Mouse (Mus musculus): ENCODE measurements around the gene Zbtb4. TPM values are rescaled to one million over a fixed set of nuclear protein-coding genes. Genes with fewer than 3 reads are reported as not detected.

The Zbtb4 gene
- polyA plus RNA-seq, 1 experiment from 2014 or later, result 17.8 TPM

GRCm38 (mm10) chr11:69800392-69801197, 34.9 kb downstream of the Zbtb4 start:
- H3K27ac ChIP-seq, result no peak overlapping the region

GRCm38 (mm10) chr11:69801379-69801977, 35.8 kb downstream of the Zbtb4 start, which contains the start of gene Fgf11:
Gene Fgf11, minus strand, starts transcription at chr11:69801857.
- WGBS (ENCODE audit: missing documents), result 11% methylated on average over 11 of the region's 33 CpGs
- Histone ChIP-seq H3K79me2 (ENCODE audit: inconsistent target) (no peaks in the 10 kb centered on the region), H3K4me3 (ENCODE audit: inconsistent target) (peak within 1 kb of the TSS; percentile 10; the same call in 1 of the 2 replicates), H3K27ac (no peak within 1 kb of the TSS), H3K36me3 (ENCODE audit: inconsistent target) (no peaks in the 10 kb centered on the region)

More at GRCm38 (mm10) chr11:69800392-69801197, 34.9 kb downstream of the Zbtb4 start:
- H3K4me3 ChIP-seq (ENCODE audit: inconsistent target), result peak overlapping the region; percentile 10; the same call in 1 of the 2 replicates
- WGBS (ENCODE audit: missing documents), result 3% methylated on average over 36 of the region's 36 CpGs
- no peaks in the 10 kb centered on the region for H3K79me2 ChIP-seq (ENCODE audit: inconsistent target)
- no peaks in the 10 kb centered on the region for H3K36me3 ChIP-seq (ENCODE audit: inconsistent target)

DNA sequence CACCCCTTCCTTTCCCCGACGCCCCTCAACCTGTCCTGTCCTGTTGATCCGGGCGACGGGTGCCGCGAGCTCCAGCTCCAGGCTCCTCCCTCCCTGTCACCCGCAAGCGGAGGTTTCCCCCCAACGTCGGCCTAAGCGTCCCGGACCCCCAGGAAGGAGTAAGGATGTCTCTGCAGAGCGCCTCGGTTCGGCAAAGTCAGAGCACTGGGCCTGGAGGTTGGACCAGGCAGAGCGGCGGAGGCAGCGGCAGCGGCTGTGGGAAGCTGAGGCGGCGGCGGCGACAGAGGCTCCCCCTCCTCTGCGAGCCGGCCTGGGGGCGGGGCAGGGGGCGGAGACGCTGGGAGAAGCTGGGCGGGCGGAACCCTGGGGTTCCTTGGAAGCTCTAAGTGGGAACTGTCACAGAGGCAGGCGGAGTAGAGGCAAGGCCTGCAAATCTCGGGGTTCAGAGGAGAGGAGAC, 37.0 kb downstream of the Zbtb4 start:
- Histone ChIP-seq H3K4me3 (ENCODE audit: inconsistent target) (peak overlapping the region; percentile 17; the same call in 1 of the 2 replicates), H3K27ac (no peak overlapping the region)
- 3% methylated on average over 33 of the region's 33 CpGs for WGBS (ENCODE audit: missing documents)

DNA sequence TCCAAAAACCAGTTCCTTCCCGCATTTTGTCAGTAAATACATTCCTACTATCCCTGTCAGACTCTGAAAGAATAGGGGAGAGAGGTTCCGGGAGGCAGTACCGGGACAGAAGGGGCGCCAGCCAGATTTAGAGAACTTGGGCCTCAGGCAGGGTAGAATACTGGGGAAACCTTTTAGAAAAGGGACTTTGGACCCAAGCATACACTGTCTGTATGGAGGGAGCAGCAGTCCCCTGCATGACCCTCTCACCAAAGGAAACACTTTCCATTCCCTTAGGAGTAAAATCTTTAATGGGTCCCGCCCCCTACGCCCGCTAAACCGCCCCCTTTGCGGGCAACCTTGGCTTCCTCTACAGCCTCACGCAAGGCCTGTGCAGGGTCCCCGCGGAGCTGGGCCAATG, 37.6 kb downstream of the Zbtb4 start:
- no peak overlapping the region for H3K27ac ChIP-seq
- H3K4me3 ChIP-seq (ENCODE audit: inconsistent target), result peak overlapping the region; percentile 17; the same call in 1 of the 2 replicates
- 4% methylated on average over 12 of the region's 12 CpGs for WGBS (ENCODE audit: missing documents)
- H3K36me3 ChIP-seq (ENCODE audit: inconsistent target), result no peaks in the 10 kb centered on the region
- H3K79me2 ChIP-seq (ENCODE audit: inconsistent target), result no peaks in the 10 kb centered on the region

More for the DNA sequence above, 37.0 kb downstream of the Zbtb4 start:
- no peaks in the 10 kb centered on the region for H3K79me2 ChIP-seq (ENCODE audit: inconsistent target)
- H3K36me3 ChIP-seq (ENCODE audit: inconsistent target), result no peaks in the 10 kb centered on the region

DNA sequence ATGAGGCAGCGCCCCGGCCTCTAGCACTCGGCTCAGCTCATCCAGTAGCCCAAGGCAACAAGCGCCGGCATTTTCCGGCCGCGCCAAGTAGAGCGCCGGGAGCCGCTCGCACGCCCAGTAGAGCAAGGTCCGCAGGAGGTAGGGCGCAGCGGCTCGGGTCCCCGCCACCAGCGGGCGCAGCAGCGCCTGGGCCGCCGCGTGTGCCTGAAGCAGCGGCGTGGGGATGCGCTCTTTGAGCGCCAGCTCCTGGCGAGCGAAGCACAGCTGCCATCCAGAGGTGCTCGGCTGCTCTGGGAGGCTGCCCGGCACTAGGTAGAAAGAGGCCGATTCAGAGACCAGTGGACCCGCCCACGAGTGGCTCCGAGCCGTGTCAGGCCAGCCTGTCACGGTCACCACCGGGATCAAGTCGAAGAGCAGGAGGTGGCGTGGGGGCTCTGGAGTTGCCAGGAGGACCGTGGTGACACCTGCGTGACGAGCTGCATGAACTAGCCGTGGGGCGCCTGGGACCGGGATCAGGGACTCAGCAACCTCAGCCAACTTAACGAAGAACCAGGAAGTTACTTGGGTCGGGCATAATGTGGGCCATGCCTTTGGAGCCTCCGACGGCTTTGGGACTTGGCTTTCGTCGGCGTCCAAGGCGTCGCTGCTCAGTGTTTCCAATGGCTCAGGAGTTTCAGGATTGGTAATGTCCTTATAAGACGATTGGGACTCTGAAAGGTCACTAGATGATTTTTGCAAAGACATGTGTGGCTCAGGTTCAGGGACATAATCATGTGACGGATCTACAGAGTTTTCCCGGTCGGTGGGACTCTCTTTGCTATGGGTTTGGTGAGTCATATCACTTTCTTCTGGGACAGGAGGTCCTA, 38.3 kb downstream of the Zbtb4 start:
- Histone ChIP-seq H3K27ac (no peak overlapping the region), H3K79me2 (ENCODE audit: inconsistent target) (no peaks in the 10 kb centered on the region), H3K4me3 (ENCODE audit: inconsistent target) (peak overlapping the region; percentile 17; the same call in 1 of the 2 replicates), H3K36me3 (ENCODE audit: inconsistent target) (no peaks in the 10 kb centered on the region)
- 6% methylated on average over 59 of the region's 60 CpGs for WGBS (ENCODE audit: missing documents)

- WGBS (ENCODE audit: missing documents), result 61% methylated on average over 12 of the region's 12 CpGs
- Histone ChIP-seq H3K79me2 (ENCODE audit: inconsistent target) (no peaks in the 10 kb centered on the region), H3K36me3 (ENCODE audit: inconsistent target) (no peaks in the 10 kb centered on the region), H3K4me3 (ENCODE audit: inconsistent target) (no peak overlapping the region), H3K27ac (no peak overlapping the region)
These were observed 38.9 kb downstream of the Zbtb4 start for GRCm38 (mm10) chr11:69804652-69804940.

DNA sequence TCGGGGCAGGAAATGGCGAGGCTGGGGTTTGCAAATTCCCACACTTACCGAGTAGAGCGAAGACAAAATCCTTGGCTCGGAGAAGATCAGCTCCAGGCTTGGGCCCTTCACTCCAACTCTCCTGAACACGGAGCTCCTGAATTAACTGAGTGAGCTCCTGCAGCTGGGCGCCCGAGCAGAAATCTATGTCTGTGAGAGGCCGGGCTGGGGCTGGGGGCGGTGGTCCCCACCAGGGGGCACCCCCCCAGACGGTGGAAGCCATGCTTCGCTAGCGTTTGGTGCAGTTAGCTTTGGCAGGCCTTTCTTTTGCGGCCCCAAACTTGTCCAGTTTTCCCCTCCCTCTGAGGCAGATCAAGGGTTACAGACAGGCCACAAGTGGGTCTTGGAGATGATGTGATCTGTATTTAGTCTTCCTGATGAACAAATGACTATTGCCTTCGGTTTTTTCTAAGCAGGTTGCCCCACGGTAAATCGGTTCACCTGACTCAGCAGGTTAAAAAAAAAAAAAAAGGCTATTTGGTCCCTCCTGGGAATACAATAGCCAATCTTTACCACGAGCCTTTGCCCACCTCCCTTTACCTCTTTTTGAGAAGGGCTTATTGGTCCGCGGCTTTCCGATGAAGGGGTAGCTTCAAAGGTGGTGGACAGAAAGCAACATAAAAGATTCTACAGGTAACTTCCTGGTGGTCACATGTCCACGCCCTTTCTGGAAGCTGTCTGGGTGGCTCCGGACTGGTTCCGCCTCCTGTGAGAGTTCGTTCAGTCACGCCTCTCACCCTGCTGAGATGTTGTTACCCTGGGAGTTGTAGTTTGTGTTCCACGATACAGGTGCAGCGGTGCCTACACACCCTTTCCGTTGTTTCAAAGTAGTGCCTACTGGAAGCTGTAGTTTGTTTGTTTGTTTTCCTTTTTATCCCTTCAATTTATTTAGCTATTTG, 39.5 kb downstream of the Zbtb4 start, which contains the start of gene Tmem102:
TSS of gene Tmem102 (minus strand) at position 653 of the 938 bp plus-strand sequence.
- Histone ChIP-seq H3K27ac (no peak within 1 kb of the TSS), H3K36me3 (ENCODE audit: inconsistent target) (no peaks in the 10 kb centered on the region), H3K4me3 (ENCODE audit: inconsistent target) (no peak within 1 kb of the TSS), H3K79me2 (ENCODE audit: inconsistent target) (no peaks in the 10 kb centered on the region)
- WGBS (ENCODE audit: missing documents), result 64% methylated on average over 29 of the region's 29 CpGs

- 92% methylated on average over 4 of the region's 4 CpGs for WGBS (ENCODE audit: missing documents)
- Histone ChIP-seq H3K4me3 (ENCODE audit: inconsistent target) (no peak overlapping the region), H3K27ac (no peak overlapping the region), H3K36me3 (ENCODE audit: inconsistent target) (no peaks in the 10 kb centered on the region), H3K79me2 (ENCODE audit: inconsistent target) (no peaks in the 10 kb centered on the region)
These were observed 40.7 kb downstream of the Zbtb4 start for GRCm38 (mm10) chr11:69806378-69806777.

DNA sequence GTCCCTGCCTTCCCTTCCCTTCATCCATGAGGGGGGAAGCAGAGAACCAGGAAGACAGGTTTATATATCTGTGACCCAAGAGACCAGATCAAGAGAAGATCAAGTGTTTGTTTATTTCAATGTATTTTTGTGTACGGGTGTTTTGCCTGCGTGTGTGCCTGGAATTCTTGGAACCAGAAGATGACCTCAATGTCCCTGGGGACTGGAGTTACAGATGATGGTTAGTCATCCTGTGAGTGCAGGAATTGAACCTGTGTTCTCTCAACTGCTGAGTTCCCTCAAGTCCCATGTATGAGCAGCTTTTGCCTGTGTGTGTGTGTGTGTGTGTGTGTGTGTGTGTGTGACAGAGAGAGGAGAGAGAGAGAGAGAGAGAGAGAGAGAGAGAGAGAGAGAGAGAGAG, 41.9 kb downstream of the Zbtb4 start:
- Histone ChIP-seq H3K36me3 (ENCODE audit: inconsistent target) (no peaks in the 10 kb centered on the region), H3K27ac (no peak overlapping the region), H3K79me2 (ENCODE audit: inconsistent target) (no peaks in the 10 kb centered on the region), H3K4me3 (ENCODE audit: inconsistent target) (no peak overlapping the region)
- 91% methylated on average over 2 of the region's 2 CpGs for WGBS (ENCODE audit: missing documents)

GRCm38 (mm10) chr11:69810280-69810679, 44.6 kb downstream of the Zbtb4 start:
- Histone ChIP-seq H3K4me3 (ENCODE audit: inconsistent target) (no peak overlapping the region), H3K79me2 (ENCODE audit: inconsistent target) (no peaks in the 10 kb centered on the region), H3K27ac (no peak overlapping the region), H3K36me3 (ENCODE audit: inconsistent target) (no peaks in the 10 kb centered on the region)

DNA sequence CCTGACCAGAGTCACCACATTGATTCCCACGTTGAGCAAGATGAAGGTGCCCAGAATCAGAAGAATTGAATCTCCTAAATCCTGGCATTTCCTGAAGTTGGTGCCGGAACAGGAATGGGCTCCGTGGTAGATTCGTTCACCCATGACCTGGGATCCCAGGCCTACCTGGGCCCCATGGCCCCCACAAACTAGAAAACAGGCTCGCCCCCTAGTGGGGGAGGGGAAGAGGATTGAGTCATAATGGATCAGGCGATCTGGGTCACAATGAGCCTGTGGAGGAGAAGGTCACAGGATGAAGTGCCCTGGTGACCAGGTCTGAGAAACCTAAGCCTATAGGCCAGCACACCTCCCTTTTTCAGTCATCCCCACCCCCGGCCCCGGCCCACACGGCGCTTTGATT, 49.4 kb downstream of the Zbtb4 start, which contains the start of gene Gm39566:
TSS of gene Gm39566 (minus strand) at position 144 of the 400 bp plus-strand sequence.
- no peaks in the 10 kb centered on the region for H3K36me3 ChIP-seq (ENCODE audit: inconsistent target)
- no peak within 1 kb of the TSS for H3K4me3 ChIP-seq (ENCODE audit: inconsistent target)
- WGBS (ENCODE audit: missing documents), result 79% methylated on average over 10 of the region's 10 CpGs

GRCm38 (mm10) chr11:69816520-69816919, 50.8 kb downstream of the Zbtb4 start:
- H3K79me2 ChIP-seq (ENCODE audit: inconsistent target), result no peaks in the 10 kb centered on the region
- H3K27ac ChIP-seq, result no peak overlapping the region
- H3K36me3 ChIP-seq (ENCODE audit: inconsistent target), result no peaks in the 10 kb centered on the region
- H3K4me3 ChIP-seq (ENCODE audit: inconsistent target), result no peak overlapping the region
- WGBS (ENCODE audit: missing documents), result 95% methylated on average over 8 of the region's 12 CpGs

More for the DNA sequence above, 49.4 kb downstream of the Zbtb4 start, which contains the start of gene Gm39566:
- H3K79me2 ChIP-seq (ENCODE audit: inconsistent target), result no peaks in the 10 kb centered on the region
- no peak within 1 kb of the TSS for H3K27ac ChIP-seq

DNA sequence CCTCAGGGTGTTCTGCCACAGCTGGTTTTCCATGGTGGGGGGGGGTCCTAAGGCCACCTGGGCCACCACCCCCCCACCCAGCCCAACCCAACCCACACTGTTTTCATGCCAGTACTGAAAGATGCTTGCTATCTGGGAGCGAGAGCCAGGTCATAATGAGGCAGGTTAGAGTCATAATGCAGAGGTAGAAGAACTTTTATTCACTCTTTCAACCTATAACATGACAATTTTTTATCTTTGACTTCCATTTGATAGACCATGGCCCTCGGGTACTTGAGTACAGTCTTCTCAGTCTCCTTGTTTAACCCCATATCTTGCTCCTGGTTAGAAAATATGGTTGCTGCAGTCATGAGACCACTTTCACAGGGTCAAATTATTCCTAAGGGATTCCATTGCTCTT, 52.7 kb downstream of the Zbtb4 start, which contains the start of gene Spem2:
TSS of gene Spem2 (minus strand) at position 101 of the 400 bp plus-strand sequence.
- Histone ChIP-seq H3K27ac (no peak within 1 kb of the TSS), H3K79me2 (ENCODE audit: inconsistent target) (no peaks in the 10 kb centered on the region), H3K4me3 (ENCODE audit: inconsistent target) (no peak within 1 kb of the TSS), H3K36me3 (ENCODE audit: inconsistent target) (no peaks in the 10 kb centered on the region)
- 92% methylated on average over 2 of the region's 2 CpGs for WGBS (ENCODE audit: missing documents)

Data from macrophage (primary cell).